Mouse (Mus musculus): ENCODE measurements around the gene Gm11541. TPM values are rescaled to one million over a fixed set of nuclear protein-coding genes. Genes with fewer than 3 reads are reported as not detected.

Gm11541 gene
- polyA plus RNA-seq, 1 experiment = not detected

DNA sequence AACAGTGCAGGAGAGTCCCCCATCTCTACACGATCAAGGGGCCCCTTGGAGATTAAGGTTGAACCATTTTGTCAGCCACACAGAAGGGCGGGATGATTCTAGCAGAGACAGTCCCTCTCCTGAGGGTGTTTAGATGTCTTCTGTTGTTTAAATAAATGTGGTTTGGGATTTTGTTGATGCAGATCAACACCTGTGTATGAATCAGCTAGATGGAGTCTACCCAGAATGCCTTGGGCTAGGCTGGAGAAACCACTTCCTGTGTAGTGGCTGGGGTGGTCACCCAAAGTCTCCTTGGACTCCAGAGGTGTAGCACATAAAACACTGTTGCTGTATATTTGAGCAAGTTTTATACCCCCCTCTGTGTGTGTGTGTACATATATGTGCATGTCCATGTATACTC, 14.9 kb upstream of the Gm11541 start:
- no peaks in the 10 kb centered on the region for H3K36me3 ChIP-seq (replicated peaks; ENCODE audit: low read length)
- TF ChIP-seq GATA1 (IDR thresholded peaks at IDR 0.05; ENCODE audit: borderline replicate concordance, low read length) (no peak), FLI1 (IDR thresholded peaks at IDR 0.05; ENCODE audit: low read length) (no peak)

DNA sequence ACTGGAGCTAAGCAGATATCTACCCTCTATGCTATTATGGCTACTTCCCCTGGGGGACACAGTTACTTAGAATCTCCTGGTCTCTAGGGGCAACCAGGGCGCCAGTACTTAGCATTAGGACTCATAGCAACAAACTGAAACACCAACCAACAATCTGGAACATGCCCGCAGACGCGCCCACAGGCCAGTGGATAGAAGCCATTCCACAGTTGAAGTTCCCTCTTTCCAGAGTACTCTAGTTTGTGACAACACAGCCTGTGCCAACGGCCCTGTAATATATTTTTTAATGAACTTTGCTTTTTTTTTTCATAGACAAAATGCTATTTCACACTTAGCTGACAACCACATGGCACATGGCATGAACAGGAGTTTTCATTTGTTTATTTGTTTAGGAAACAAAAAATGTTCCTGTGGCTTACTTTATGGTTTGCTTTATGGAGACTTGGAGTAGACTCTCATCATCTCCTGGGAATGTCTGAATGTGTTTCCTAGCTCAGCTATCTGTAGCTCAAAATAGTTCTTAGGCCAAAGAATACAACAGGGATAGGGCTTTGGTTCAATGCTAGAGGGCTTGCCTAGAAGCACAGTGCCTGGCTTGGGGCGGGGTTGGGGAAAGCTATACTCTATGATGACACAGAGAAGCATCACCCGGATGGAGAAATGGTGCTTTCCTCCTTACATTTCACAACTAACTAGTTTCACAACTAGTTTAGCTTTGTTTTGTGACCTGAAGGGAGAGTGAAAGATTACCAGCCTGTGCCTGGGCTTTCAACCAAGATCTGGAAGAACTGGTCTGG, 14.0 kb upstream of the Gm11541 start:
- H3K4me3 ChIP-seq (replicated peaks) = no peak overlapping the region
- no peaks in the 10 kb centered on the region for H3K36me3 ChIP-seq (replicated peaks; ENCODE audit: low read length)
- peaks cover 12% of the 10 kb centered on the region for H3K9me3 ChIP-seq
- H3K27me3 ChIP-seq (replicated peaks) = peaks cover 35% of the 10 kb centered on the region
- TF ChIP-seq GATA1 (IDR thresholded peaks at IDR 0.05; ENCODE audit: borderline replicate concordance, low read length) (no peak), FLI1 (IDR thresholded peaks at IDR 0.05; ENCODE audit: low read length) (no peak)
- H3K4me1 ChIP-seq = peaks cover 31% of the 10 kb centered on the region

More for the DNA sequence above, 14.9 kb upstream of the Gm11541 start:
- Histone ChIP-seq H3K4me1 (peaks cover 31% of the 10 kb centered on the region), H3K27me3 (replicated peaks) (peaks cover 28% of the 10 kb centered on the region), H3K9me3 (peaks cover 4% of the 10 kb centered on the region), H3K4me3 (replicated peaks) (no peak overlapping the region)

DNA sequence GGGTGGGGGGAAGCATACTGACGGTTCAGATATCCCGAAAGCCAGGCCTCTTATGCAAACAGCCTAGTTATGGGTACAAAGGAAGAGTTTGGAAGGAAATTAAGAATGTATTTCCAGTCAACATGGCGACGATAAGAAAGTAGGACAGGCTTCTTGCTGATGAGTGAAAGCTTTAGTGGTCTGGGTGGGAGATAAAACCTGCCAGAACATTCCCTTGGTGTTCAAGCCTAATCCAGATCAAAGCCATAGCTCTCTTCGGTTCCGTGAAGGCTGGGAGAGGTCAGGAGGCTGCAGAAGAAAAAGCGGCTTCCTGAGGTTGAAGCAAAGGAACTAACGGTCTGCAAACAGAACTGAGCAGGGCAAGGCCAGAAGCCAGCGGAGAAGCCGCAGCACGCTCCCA, 12.9 kb upstream of the Gm11541 start:
- Histone ChIP-seq H3K9me3 (peaks cover 12% of the 10 kb centered on the region), H3K4me3 (replicated peaks) (no peak overlapping the region), H3K4me1 (peaks cover 29% of the 10 kb centered on the region), H3K36me3 (replicated peaks; ENCODE audit: low read length) (no peaks in the 10 kb centered on the region), H3K27me3 (replicated peaks) (peaks cover 29% of the 10 kb centered on the region)
- no peak for TF ChIP-seq GATA1 (IDR thresholded peaks at IDR 0.05; ENCODE audit: borderline replicate concordance, low read length)
- TF ChIP-seq FLI1 (IDR thresholded peaks at IDR 0.05; ENCODE audit: low read length) = no peak

DNA sequence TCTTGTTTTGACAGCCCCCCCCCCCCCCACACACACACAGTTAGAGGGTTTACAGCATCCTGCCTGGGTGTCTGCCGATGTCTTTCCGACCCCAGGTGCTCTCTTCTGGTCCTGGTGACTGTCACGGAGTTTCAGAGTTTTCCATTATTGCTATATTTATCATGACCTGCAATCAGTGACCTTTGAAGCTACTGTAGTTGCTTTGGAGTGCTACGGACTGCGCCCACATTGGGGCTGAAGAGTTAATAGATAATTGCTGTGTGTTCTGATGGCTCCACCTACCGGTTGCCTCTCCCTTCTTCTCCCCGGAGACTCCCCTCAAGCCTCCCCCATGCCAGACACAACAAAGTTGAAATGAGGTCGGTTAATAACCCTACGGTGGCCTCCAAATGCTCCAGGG, 12.5 kb upstream of the Gm11541 start:
- Histone ChIP-seq H3K4me3 (replicated peaks) (no peak overlapping the region), H3K4me1 (peaks cover 29% of the 10 kb centered on the region), H3K9me3 (peaks cover 12% of the 10 kb centered on the region), H3K27me3 (replicated peaks) (peaks cover 25% of the 10 kb centered on the region), H3K36me3 (replicated peaks; ENCODE audit: low read length) (no peaks in the 10 kb centered on the region)
- TF ChIP-seq GATA1 (IDR thresholded peaks at IDR 0.05; ENCODE audit: borderline replicate concordance, low read length) (no peak), FLI1 (IDR thresholded peaks at IDR 0.05; ENCODE audit: low read length) (no peak)

DNA sequence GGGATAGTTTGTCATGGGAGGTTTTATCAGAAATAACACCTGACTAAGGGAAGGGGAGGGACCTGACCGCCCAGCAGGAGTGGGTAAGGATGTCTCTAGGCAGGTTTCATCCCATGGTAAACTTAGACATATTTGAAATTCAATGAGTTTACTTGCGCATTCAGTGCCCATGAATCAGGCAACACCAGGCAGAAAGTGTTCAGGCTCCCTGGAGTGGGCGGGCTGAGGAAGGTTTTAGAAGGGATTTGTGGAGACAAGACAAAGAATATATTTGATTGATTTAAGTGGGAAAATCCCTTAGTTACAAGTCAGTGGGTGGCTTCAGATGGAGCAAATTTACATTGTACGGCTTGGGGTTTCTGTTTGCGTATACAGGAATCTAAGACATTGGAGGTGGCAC, 11.3 kb upstream of the Gm11541 start:
- H3K4me3 ChIP-seq (replicated peaks) = no peak overlapping the region
- H3K4me1 ChIP-seq = peaks cover 29% of the 10 kb centered on the region
- TF ChIP-seq GATA1 (IDR thresholded peaks at IDR 0.05; ENCODE audit: borderline replicate concordance, low read length) (no peak), FLI1 (IDR thresholded peaks at IDR 0.05; ENCODE audit: low read length) (no peak)
- H3K27me3 ChIP-seq (replicated peaks) = peaks cover 25% of the 10 kb centered on the region
- H3K9me3 ChIP-seq = peaks cover 12% of the 10 kb centered on the region
- H3K36me3 ChIP-seq (replicated peaks; ENCODE audit: low read length) = no peaks in the 10 kb centered on the region

DNA sequence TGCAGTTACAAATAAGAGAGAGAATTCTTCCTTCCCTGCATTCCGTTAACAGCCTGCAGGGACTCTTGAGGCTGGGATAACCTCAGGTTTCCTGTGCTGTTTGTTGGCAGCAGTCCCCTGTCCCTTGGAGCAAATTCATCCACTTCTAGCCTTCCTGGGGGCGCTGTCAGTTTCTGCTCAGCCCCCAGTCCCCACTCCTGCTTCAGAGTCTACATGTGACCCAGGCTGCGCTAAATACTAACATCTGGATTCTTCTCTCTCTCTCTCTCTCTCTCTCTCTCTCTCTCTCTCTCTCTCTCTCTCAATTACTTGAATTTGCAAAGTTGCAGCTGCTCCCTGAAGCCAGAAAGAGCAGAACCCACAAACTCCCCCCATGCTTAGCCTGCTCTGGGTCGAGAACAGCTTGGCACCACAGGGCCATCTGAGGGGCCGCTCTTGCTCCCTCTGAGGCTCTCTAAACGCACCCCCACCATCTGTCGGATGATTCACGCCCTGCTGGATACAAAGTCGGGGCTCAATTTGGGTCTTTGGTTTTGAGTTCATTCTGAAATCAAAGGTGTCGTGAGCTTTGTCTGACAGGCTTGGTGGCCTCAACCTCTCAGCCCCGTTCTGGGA, 9.1 kb upstream of the Gm11541 start:
- Histone ChIP-seq H3K4me1 (peaks cover 15% of the 10 kb centered on the region), H3K36me3 (replicated peaks; ENCODE audit: low read length) (no peaks in the 10 kb centered on the region), H3K27me3 (replicated peaks) (peaks cover 38% of the 10 kb centered on the region), H3K4me3 (replicated peaks) (no peak overlapping the region), H3K9me3 (peaks cover 17% of the 10 kb centered on the region)
- TF ChIP-seq FLI1 (IDR thresholded peaks at IDR 0.05; ENCODE audit: low read length) (no peak), GATA1 (IDR thresholded peaks at IDR 0.05; ENCODE audit: borderline replicate concordance, low read length) (no peak)

DNA sequence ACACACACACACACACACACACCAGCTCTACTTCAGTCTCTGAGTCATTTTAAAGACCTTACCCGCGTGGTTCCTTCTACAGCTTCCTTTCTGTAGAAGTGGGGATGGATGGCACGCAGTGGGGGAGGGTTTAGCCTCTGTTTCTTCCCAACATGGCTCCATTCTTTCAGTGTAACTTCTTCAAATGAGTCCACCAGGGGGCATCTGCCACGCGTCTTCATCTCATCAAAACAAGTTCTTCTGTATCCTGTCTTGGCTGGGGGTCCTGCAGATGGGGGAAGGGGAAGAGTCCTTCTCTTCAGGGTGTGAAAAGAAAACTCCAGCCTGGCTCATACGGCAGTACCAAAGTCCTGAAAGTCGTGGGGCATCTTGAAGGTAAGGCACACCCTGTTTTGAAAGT, 279 bp downstream of the Gm11541 start:
- Histone ChIP-seq H3K9me3 (peaks cover 32% of the 10 kb centered on the region), H3K4me1 (peaks cover 3% of the 10 kb centered on the region; the same call in 1 of the 2 replicates), H3K27me3 (replicated peaks) (peaks cover 38% of the 10 kb centered on the region), H3K36me3 (replicated peaks; ENCODE audit: low read length) (no peaks in the 10 kb centered on the region), H3K4me3 (replicated peaks) (no peak overlapping the region)
- TF ChIP-seq FLI1 (IDR thresholded peaks at IDR 0.05; ENCODE audit: low read length) = no peak
- no peak for TF ChIP-seq GATA1 (IDR thresholded peaks at IDR 0.05; ENCODE audit: borderline replicate concordance, low read length)

DNA sequence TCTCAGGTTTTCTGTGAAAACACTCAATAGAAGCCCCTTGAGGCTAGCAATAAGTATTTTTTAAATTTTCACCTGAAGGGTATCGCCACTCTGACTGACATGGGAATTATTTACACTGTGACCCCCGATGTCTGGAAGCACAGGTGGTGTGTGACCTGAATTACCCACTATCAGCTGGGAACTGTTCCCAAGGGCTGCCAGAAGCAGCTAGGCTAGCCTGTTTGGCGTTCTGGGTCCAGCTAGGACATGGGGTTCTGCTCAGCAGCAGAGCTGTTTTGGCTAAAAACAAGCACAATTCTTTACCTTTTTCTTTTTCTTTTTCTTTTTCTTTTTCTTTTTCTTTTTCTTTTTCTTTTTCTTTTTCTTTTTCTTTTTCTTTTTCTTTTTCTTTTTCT, 2.1 kb downstream of the Gm11541 start:
- peaks cover 27% of the 10 kb centered on the region for H3K27me3 ChIP-seq (replicated peaks)
- TF ChIP-seq FLI1 (IDR thresholded peaks at IDR 0.05; ENCODE audit: low read length) (no peak), GATA1 (IDR thresholded peaks at IDR 0.05; ENCODE audit: borderline replicate concordance, low read length) (no peak)
- H3K9me3 ChIP-seq = peaks cover 23% of the 10 kb centered on the region
- peaks cover 3% of the 10 kb centered on the region; the same call in 1 of the 2 replicates for H3K4me1 ChIP-seq
- H3K4me3 ChIP-seq (replicated peaks) = no peak overlapping the region
- H3K36me3 ChIP-seq (replicated peaks; ENCODE audit: low read length) = no peaks in the 10 kb centered on the region

DNA sequence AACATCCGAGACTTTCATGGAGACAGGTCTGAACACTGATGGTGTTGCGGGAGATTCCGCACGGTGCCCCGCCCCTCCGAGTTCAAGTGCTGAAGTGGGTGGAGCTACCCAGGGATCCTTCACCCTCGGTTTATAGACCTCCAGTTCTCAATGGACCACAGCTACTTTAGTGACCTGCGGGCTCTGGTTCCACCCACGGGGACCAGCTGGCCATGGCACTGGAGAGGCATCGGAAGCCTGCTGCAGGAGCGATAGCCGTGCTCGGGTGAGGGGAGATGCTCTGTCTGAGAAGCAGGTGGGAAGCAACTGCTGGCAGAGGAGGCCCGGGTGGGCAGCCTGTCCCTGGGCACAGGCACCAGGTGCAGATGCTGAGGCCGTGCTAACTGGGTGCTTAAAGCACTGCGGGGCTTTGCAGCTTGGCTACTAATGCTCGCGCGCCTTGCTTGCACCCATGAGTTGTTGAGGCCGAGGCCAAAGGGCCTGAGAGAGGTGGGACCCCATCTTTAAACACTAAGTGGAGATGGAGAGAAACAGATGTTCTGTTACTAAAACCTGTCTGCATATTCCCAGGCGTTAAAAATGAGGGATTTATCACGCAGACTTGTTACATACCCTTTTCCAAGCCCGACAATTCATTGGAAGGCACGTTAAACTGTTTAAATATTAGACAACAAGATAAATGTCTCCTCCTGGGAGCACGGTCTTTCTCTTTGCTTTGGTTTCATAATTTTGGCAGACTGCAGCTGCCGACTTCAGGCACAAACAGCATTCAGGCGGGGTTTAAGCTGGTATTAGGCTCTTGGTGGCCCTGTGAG, 2.7 kb downstream of the Gm11541 start:
- TF ChIP-seq FLI1 (IDR thresholded peaks at IDR 0.05; ENCODE audit: low read length) (no peak), GATA1 (IDR thresholded peaks at IDR 0.05; ENCODE audit: borderline replicate concordance, low read length) (no peak)
- Histone ChIP-seq H3K36me3 (replicated peaks; ENCODE audit: low read length) (no peaks in the 10 kb centered on the region), H3K9me3 (peaks cover 23% of the 10 kb centered on the region), H3K27me3 (replicated peaks) (peaks cover 29% of the 10 kb centered on the region), H3K4me1 (peaks cover 3% of the 10 kb centered on the region; the same call in 1 of the 2 replicates), H3K4me3 (replicated peaks) (no peak overlapping the region)
